Mouse (Mus musculus) hindbrain, embryonic 10.5 days (tissue): ENCODE data around the gene Adcy7. TPM values are rescaled to one million over a fixed set of nuclear protein-coding genes. Genes with fewer than 3 reads are reported as not detected.

Source experiments
- DNase-seq: peaks from one replicate; pipeline ENCODE4 v3.0.0-alpha.2; 2017; ENCODE audit warnings: low spot score
- H3K27ac ChIP-seq: fragments of 300-500 bp; sonication (generic); 2 replicates; pipeline ENCODE4 v1.5.1; 2016; ENCODE audit warnings: mild to moderate bottlenecking, moderate library complexity
- H3K27me3 ChIP-seq: fragments of 300-500 bp; sonication (generic); 2 replicates; pipeline ENCODE4 v1.6.1; 2016; ENCODE audit warnings: mild to moderate bottlenecking; ENCODE audit not compliant: poor library complexity, insufficient read depth, severe bottlenecking
- H3K36me3 ChIP-seq: fragments of 300-500 bp; sonication (generic); 2 replicates; pipeline ENCODE4 v1.6.1; 2016; ENCODE audit warnings: mild to moderate bottlenecking, moderate library complexity
- H3K4me1 ChIP-seq: fragments of 300-500 bp; sonication (generic); replicated peaks from 2 replicates; pipeline ENCODE4 v1.6.1; 2016; ENCODE audit warnings: mild to moderate bottlenecking
- H3K4me3 ChIP-seq: fragments of 300-500 bp; sonication (generic); 2 replicates; pipeline ENCODE4 v1.5.1; 2016; ENCODE audit warnings: mild to moderate bottlenecking, moderate library complexity
- H3K9me3 ChIP-seq: fragments of 300-500 bp; sonication (generic); 2 replicates; pipeline ENCODE4 v1.6.1; 2016; ENCODE audit warnings: mild to moderate bottlenecking, moderate library complexity
- WGBS: fragments of 180-500 bp; shearing (Covaris S2); methylation state at CpG from one replicate; pipeline ENCODE4 v1.1.7; 2016; 5-methylcytosine and 5-hydroxymethylcytosine counted together
- polyA plus RNA-seq: library from polyadenylated mRNA; unstranded; fragments of >200 nt; fragmentation: Nextera tagmentation; extraction: Ambion mirVana; gene quantifications from 2 replicates; pipeline ENCODE4 v1.2.1, GENCODE M21; 2016

Adcy7 gene
- polyA plus RNA-seq, 1 experiment from 2014 or later: 2.9 TPM

DNA sequence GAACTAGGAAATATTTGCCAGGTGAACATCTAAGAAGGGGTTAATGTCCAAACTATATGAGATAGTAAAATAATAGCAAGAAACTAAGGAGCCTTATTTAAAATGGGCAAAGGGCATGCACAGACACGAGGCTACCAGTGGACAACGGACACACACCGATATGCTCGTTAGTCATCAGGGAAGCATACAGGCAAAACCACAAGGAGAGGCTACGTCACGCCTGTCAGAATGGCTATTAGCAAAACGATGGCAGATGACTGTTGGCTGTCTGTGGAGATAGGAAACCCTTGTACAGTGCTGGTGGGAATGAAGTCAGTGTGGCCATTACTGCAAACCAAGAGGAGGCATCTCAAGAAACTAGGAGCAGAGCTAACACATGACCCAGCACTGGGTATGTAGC lies 8.7 kb downstream of the Adcy7 start:
- H3K27me3 ChIP-seq: peaks cover 1% of the 10 kb centered on the region; the same call in 1 of the 2 replicates
- H3K27ac ChIP-seq: no peak overlapping the region
- no peaks in the 10 kb centered on the region for H3K9me3 ChIP-seq
- WGBS: 82% methylated on average over 7 of the region's 7 CpGs
- DNase-seq: no peak
- H3K4me3 ChIP-seq: no peak overlapping the region
- H3K36me3 ChIP-seq: no peaks in the 10 kb centered on the region
- peaks cover 27% of the 10 kb centered on the region for H3K4me1 ChIP-seq

DNA sequence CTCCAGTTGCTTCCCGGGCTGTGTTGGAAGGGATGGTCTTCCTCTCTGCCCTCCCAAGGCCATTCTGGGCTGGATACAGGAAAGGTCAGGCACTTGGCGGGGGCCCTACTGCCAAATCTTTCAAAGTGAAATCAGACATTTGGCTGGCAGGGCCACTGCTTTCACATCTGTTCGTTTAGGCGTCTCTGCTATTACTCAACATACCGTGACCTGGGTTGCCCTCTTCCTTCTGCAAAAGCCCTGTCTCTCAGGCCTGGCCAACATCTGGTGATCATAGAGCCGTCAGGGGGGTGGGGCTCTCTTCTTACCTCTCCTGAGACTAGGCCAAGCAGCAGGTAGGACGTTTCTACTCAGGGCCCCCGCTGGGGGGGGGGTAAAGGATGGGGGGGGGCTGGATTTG lies 10.5 kb downstream of the Adcy7 start:
- Histone ChIP-seq H3K27ac (no peak overlapping the region), H3K4me3 (no peak overlapping the region), H3K36me3 (no peaks in the 10 kb centered on the region), H3K27me3 (no peaks in the 10 kb centered on the region), H3K4me1 (peaks cover 29% of the 10 kb centered on the region), H3K9me3 (no peaks in the 10 kb centered on the region)
- peak; percentile 61 for DNase-seq
- 44% methylated on average over 8 of the region's 8 CpGs for WGBS

- no peaks in the 10 kb centered on the region for H3K36me3 ChIP-seq
- peaks cover 35% of the 10 kb centered on the region for H3K4me1 ChIP-seq
- DNase-seq: no peak
- no peak overlapping the region for H3K4me3 ChIP-seq
- H3K9me3 ChIP-seq: no peaks in the 10 kb centered on the region
- 82% methylated on average over 13 of the region's 13 CpGs for WGBS
- no peak overlapping the region for H3K27ac ChIP-seq
- H3K27me3 ChIP-seq: no peaks in the 10 kb centered on the region
Measured at GRCm38 (mm10) chr8:88283243-88284115, 11.3 kb downstream of the Adcy7 start.

DNA sequence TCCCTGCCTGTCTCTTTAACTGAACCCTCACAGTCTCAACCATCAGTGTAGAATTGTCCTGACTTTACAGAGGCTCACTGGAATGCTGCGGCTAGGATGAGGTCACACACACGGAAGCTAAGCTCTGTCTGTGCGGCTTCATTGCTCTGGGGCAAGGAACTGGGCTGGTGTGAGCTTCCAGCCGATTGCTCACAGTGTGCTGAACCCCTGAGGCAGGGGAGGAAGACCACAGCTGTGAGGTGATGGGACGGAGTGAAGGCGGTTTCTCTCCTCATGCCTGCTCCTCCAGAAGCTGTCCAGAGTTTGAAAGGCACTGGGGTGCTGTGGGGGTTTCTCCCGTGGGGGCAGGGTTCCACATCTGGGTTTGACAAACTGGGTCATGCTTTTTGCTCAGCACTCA lies 12.5 kb downstream of the Adcy7 start:
- Histone ChIP-seq H3K27me3 (no peaks in the 10 kb centered on the region), H3K9me3 (no peaks in the 10 kb centered on the region), H3K27ac (0 out of 2 replicates have a peak overlapping the region, but pooled peaks have one; percentile 40), H3K4me3 (no peak overlapping the region), H3K4me1 (peaks cover 42% of the 10 kb centered on the region), H3K36me3 (no peaks in the 10 kb centered on the region)
- DNase-seq: no peak
- 55% methylated on average over 7 of the region's 7 CpGs for WGBS

DNA sequence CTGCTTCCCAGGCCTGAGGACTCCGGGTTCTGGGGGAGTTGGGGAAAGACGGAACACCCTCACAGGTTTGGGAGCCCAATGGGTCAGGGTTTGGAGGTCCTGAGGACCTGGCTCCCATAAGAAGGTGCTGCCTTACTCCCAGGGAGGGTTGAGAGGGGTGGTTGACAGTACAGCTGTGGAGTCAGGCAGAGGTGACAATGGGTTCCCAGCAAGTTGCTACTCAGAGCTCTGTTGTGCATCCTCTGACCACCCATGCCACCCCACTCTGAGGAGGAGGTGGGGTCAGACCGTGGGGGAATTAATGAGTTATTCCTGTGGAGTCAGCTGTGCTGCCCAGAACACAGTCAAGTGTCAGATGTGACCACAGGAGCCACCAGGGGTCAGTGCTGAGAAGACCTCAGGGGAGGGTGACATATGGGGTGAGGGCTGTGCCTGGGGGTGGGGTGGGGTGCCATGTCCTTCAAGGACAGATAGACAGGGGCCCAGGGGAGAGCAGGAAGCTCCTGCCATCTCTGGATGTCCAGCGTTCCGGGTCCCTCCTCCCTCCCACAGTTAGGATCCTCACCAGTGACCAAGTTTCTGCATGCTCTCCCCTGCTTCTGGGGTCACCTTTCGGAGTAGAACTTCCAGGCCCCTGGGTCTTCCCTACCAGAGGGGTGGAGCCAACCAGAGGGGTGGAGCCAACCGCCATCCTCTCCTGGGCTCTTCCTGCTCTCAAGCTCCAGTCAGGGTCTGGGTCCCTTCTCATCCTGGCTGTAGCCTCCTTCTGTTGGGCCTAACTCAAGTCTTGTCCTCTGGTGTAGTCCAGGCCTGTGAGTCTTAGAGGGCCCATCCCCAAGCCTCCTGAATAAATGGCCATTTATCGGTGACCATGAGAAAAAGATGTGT lies 13.5 kb downstream of the Adcy7 start:
- H3K27me3 ChIP-seq: no peaks in the 10 kb centered on the region
- H3K4me1 ChIP-seq: peaks cover 46% of the 10 kb centered on the region
- 82% methylated on average over 8 of the region's 8 CpGs for WGBS
- no peak overlapping the region for H3K4me3 ChIP-seq
- DNase-seq: no peak
- H3K9me3 ChIP-seq: no peaks in the 10 kb centered on the region
- no peak overlapping the region for H3K27ac ChIP-seq
- H3K36me3 ChIP-seq: no peaks in the 10 kb centered on the region

GRCm38 (mm10) chr8:88286421-88286960 lies 14.3 kb downstream of the Adcy7 start:
- no peak overlapping the region for H3K27ac ChIP-seq
- peaks cover 48% of the 10 kb centered on the region for H3K4me1 ChIP-seq
- H3K9me3 ChIP-seq: no peaks in the 10 kb centered on the region
- H3K36me3 ChIP-seq: no peaks in the 10 kb centered on the region
- H3K4me3 ChIP-seq: no peak overlapping the region
- WGBS: 92% methylated on average over 14 of the region's 14 CpGs
- no peak for DNase-seq
- H3K27me3 ChIP-seq: no peaks in the 10 kb centered on the region

DNA sequence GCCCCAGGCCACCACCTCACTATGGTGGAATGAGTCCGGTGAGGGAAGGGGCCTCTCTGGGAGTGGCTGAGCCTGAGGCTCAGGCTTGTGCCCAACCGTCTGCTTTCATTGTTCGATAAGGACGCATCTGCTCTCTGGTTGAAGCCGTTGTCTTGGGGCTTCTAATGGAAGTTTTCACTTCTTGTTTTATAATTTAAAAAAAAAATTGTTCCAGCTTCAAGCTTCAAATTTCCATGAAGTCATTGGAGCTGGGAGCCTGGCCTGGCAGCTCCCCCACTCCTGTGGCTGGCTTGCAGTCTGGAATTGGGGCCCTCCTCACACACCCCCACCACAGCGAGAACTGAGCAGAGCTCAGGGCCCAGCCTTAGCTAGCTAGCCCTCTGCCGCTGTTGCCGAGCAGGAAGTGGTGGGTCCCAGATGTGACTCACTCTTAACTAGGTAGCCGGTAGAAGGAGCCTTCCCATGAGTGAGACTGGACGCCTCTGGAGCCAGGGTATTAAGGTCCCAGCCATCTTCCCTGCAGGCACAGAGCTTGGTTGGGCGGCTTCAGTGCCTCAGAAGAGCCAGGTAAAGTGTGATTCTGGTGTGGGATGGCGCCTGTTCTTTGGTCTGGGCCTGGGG lies 16.5 kb downstream of the Adcy7 start:
- WGBS: 72% methylated on average over 12 of the region's 12 CpGs
- H3K4me1 ChIP-seq: peaks cover 39% of the 10 kb centered on the region
- H3K27me3 ChIP-seq: no peaks in the 10 kb centered on the region
- H3K9me3 ChIP-seq: no peaks in the 10 kb centered on the region
- no peaks in the 10 kb centered on the region for H3K36me3 ChIP-seq
- H3K4me3 ChIP-seq: no peak overlapping the region
- peak overlapping the region; percentile 77 for H3K27ac ChIP-seq
- DNase-seq: no peak

- H3K27me3 ChIP-seq: no peaks in the 10 kb centered on the region
- DNase-seq: no peak
- H3K4me3 ChIP-seq: no peak overlapping the region
- H3K9me3 ChIP-seq: no peaks in the 10 kb centered on the region
- H3K36me3 ChIP-seq: no peaks in the 10 kb centered on the region
- H3K27ac ChIP-seq: no peak overlapping the region
- WGBS: 59% methylated on average over 1 of the region's 1 CpGs
- peaks cover 39% of the 10 kb centered on the region for H3K4me1 ChIP-seq
Measured at GRCm38 (mm10) chr8:88289901-88290300, 17.7 kb downstream of the Adcy7 start.

GRCm38 (mm10) chr8:88290326-88291304 lies 18.4 kb downstream of the Adcy7 start:
- H3K9me3 ChIP-seq: no peaks in the 10 kb centered on the region
- peaks cover 33% of the 10 kb centered on the region for H3K4me1 ChIP-seq
- no peak overlapping the region for H3K4me3 ChIP-seq
- peak overlapping the region; percentile 23; the same call in 1 of the 2 replicates for H3K27ac ChIP-seq
- 80% methylated on average over 13 of the region's 13 CpGs for WGBS
- H3K27me3 ChIP-seq: no peaks in the 10 kb centered on the region
- no peak for DNase-seq
- H3K36me3 ChIP-seq: no peaks in the 10 kb centered on the region

DNA sequence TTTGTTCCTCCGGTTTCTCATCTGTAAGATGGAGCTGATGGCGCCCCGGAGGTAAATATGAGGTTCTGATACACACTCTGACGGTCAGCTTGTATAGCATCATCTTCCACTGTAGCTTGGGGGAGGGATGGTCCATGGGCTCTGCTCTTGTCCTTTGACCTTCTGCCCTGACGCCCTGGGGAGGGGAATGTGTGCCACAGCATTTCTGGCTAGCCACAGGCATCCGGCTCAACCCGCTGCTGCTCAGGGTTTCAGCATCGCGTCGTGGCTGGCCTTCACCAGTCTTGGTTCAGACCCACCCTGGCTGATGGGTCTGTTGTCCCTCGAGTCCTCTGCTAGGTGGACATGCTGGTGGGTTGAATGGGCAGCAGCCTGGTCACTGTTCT lies 19.1 kb downstream of the Adcy7 start:
- no peaks in the 10 kb centered on the region for H3K36me3 ChIP-seq
- 87% methylated on average over 11 of the region's 11 CpGs for WGBS
- H3K4me1 ChIP-seq: peaks cover 28% of the 10 kb centered on the region
- no peak overlapping the region for H3K4me3 ChIP-seq
- H3K27ac ChIP-seq: no peak overlapping the region
- H3K9me3 ChIP-seq: no peaks in the 10 kb centered on the region
- no peaks in the 10 kb centered on the region for H3K27me3 ChIP-seq
- no peak for DNase-seq

GRCm38 (mm10) chr8:88292926-88293325 lies 20.7 kb downstream of the Adcy7 start:
- 0 out of 2 replicates have a peak overlapping the region, but pooled peaks have one; percentile 20 for H3K27ac ChIP-seq
- peaks cover 30% of the 10 kb centered on the region for H3K4me1 ChIP-seq
- no peak for DNase-seq
- 87% methylated on average over 3 of the region's 3 CpGs for WGBS
- H3K27me3 ChIP-seq: no peaks in the 10 kb centered on the region
- no peaks in the 10 kb centered on the region for H3K9me3 ChIP-seq
- no peaks in the 10 kb centered on the region for H3K36me3 ChIP-seq
- H3K4me3 ChIP-seq: no peak overlapping the region
